Mouse (Mus musculus) adrenal gland, adult (tissue): ENCODE data around the gene Agrp.

ENCODE experiments used
- DNase-seq, 2 experiments: peaks; one replicate each; pipeline ENCODE4 v3.0.0; 2022 to 2023; ENCODE audit warnings: low spot score in 1 of 2; ENCODE audit not compliant: inconsistent age in 2 of 2

The Agrp gene

GRCm38 (mm10) chr8:105552824-105553223 is 84.4 kb downstream of the Agrp start:
- DNase-seq: no peak

- DNase-seq: no peak
These were observed 85.2 kb downstream of the Agrp start for GRCm38 (mm10) chr8:105552032-105552431.

- DNase-seq: no peak
These were observed 87.1 kb downstream of the Agrp start for GRCm38 (mm10) chr8:105550083-105550482.

- no peak for DNase-seq
These were observed 87.7 kb downstream of the Agrp start for GRCm38 (mm10) chr8:105549506-105549905.

- peak in 1 of 2 experiments; percentile 47 for DNase-seq
These were observed 90.5 kb downstream of the Agrp start for GRCm38 (mm10) chr8:105546384-105547350.

- DNase-seq: no peak
These were observed 91.9 kb downstream of the Agrp start for GRCm38 (mm10) chr8:105545249-105545648.

- DNase-seq: no peak
These were observed 92.5 kb downstream of the Agrp start for GRCm38 (mm10) chr8:105544544-105545205.

- DNase-seq: no peak
These were observed 93.5 kb downstream of the Agrp start for GRCm38 (mm10) chr8:105543703-105544102.

GRCm38 (mm10) chr8:105542808-105543207 is 94.4 kb downstream of the Agrp start:
- DNase-seq: no peak

GRCm38 (mm10) chr8:105542032-105542656 is 95.0 kb downstream of the Agrp start:
- DNase-seq: no peak

- DNase-seq: no peak
These were observed 98.3 kb downstream of the Agrp start for GRCm38 (mm10) chr8:105538940-105539339.

GRCm38 (mm10) chr8:105537011-105537677 is 100.0 kb downstream of the Agrp start:
- peak in 1 of 2 experiments; percentile 85 for DNase-seq

GRCm38 (mm10) chr8:105536546-105536945 is 100.6 kb downstream of the Agrp start:
- DNase-seq: no peak

GRCm38 (mm10) chr8:105533892-105534329 is 103.3 kb downstream of the Agrp start:
- peak; percentile 68 to 90 for DNase-seq

- DNase-seq: no peak
These were observed 103.8 kb downstream of the Agrp start for GRCm38 (mm10) chr8:105533439-105533838.

- DNase-seq: peak; percentile 58 to 91
These were observed 105.4 kb downstream of the Agrp start for GRCm38 (mm10) chr8:105531774-105532173.

GRCm38 (mm10) chr8:105529271-105529670 is 107.9 kb downstream of the Agrp start:
- DNase-seq: peak in 1 of 2 experiments; percentile 82

- DNase-seq: peak in 1 of 2 experiments; percentile 66
These were observed 109.0 kb downstream of the Agrp start for GRCm38 (mm10) chr8:105528206-105528605.

GRCm38 (mm10) chr8:105527110-105527509 is 110.1 kb downstream of the Agrp start:
- peak in 1 of 2 experiments; percentile 72 for DNase-seq

GRCm38 (mm10) chr8:105522890-105523289 is 114.3 kb downstream of the Agrp start:
- DNase-seq: no peak
